Mouse (Mus musculus) testis, postnatal 14 days (tissue): ENCODE measurements around the gene Cul3.
A peak's percentile ranks its signal among the peaks of the same experiment; 100 is the strongest.
"Not testable (repeated sequence)": the region's sequence is repeated elsewhere in the genome, so short reads cannot be mapped to it uniquely, and the experiment has no call there.

ENCODE experiments used
- DNase-seq: peaks from one replicate; pipeline ENCODE4 v3.0.0; 2021; ENCODE audit warnings: low spot score

Gene Cul3

GRCm38 (mm10) chr1:80340436-80341376 is at the start of gene Cul3:
Cul3 (minus strand) TSS chr1:80340480.
- DNase-seq: peak; percentile 98

GRCm38 (mm10) chr1:80389518-80389917 is 49.2 kb upstream of the Cul3 start:
- no peak for DNase-seq

GRCm38 (mm10) chr1:80383613-80384589 is 43.6 kb upstream of the Cul3 start:
- no peak for DNase-seq

- no peak for DNase-seq
Measured at GRCm38 (mm10) chr1:80382928-80383327, 42.6 kb upstream of the Cul3 start.

GRCm38 (mm10) chr1:80381302-80381701 is 41.0 kb upstream of the Cul3 start:
- no peak for DNase-seq

- DNase-seq: no peak
Measured at GRCm38 (mm10) chr1:80372010-80372409, 31.7 kb upstream of the Cul3 start.

- DNase-seq: no peak
Measured at GRCm38 (mm10) chr1:80371189-80371889, 31.1 kb upstream of the Cul3 start.

- no peak for DNase-seq
Measured at GRCm38 (mm10) chr1:80363486-80363885, 23.2 kb upstream of the Cul3 start.

GRCm38 (mm10) chr1:80362946-80363345 is 22.7 kb upstream of the Cul3 start:
- DNase-seq: no peak

- DNase-seq: no peak
Measured at GRCm38 (mm10) chr1:80362400-80362799, 22.1 kb upstream of the Cul3 start.

- not testable (repeated sequence) for DNase-seq
Measured at GRCm38 (mm10) chr1:80361771-80362170, 21.5 kb upstream of the Cul3 start.

- DNase-seq: no peak
Measured at GRCm38 (mm10) chr1:80360038-80360608, 19.8 kb upstream of the Cul3 start.

- DNase-seq: peak; percentile 78
Measured at GRCm38 (mm10) chr1:80340061-80340435, 232 bp downstream of the Cul3 start.

GRCm38 (mm10) chr1:80339425-80340021 is 757 bp downstream of the Cul3 start:
- peak; percentile 47 for DNase-seq

GRCm38 (mm10) chr1:80338398-80338797 is 1.9 kb downstream of the Cul3 start:
- DNase-seq: no peak

GRCm38 (mm10) chr1:80335726-80336368 is 4.4 kb downstream of the Cul3 start:
- no peak for DNase-seq

GRCm38 (mm10) chr1:80335118-80335517 is 5.2 kb downstream of the Cul3 start:
- DNase-seq: no peak

- DNase-seq: no peak
Measured at GRCm38 (mm10) chr1:80330970-80331369, 9.3 kb downstream of the Cul3 start.

- no peak for DNase-seq
Measured at GRCm38 (mm10) chr1:80325761-80326160, 14.5 kb downstream of the Cul3 start.

- no peak for DNase-seq
Measured at GRCm38 (mm10) chr1:80324370-80324769, 15.9 kb downstream of the Cul3 start.
